Mouse (Mus musculus): ENCODE results near the gene Mlh3. TPM values are rescaled to one million over a fixed set of nuclear protein-coding genes. Genes with fewer than 3 reads are reported as not detected.

The Mlh3 gene
- 9.8 and 10.5 TPM in 2 replicates for polyA plus RNA-seq (2016; fragmentation: Nextera tagmentation; extraction: Ambion mirVana)

GRCm38 (mm10) chr12:85270319-85270718 is at the start of gene Mlh3:
Gene Mlh3, minus strand, starts transcription at chr12:85270599.
- peaks cover 4% of the 10 kb centered on the region; the same call in 1 of the 2 replicates for H3K4me1 ChIP-seq
- H3K9me3 ChIP-seq: no peaks in the 10 kb centered on the region
- H3K4me2 ChIP-seq (replicated peaks): peak within 1 kb of the TSS; percentile 54
- H3K9ac ChIP-seq (replicated peaks): peak within 1 kb of the TSS; percentile 68
- WGBS: 1% methylated on average over 35 of the region's 35 CpGs
- H3K4me3 ChIP-seq: peak within 1 kb of the TSS; percentile 60
- H3K36me3 ChIP-seq: no peaks in the 10 kb centered on the region
- H3K27me3 ChIP-seq: no peaks in the 10 kb centered on the region
- peak within 1 kb of the TSS; percentile 85 for H3K27ac ChIP-seq (replicated peaks)
- peak; percentile 95 for ATAC-seq (ENCODE audit: low FRiP score, low read depth)

DNA sequence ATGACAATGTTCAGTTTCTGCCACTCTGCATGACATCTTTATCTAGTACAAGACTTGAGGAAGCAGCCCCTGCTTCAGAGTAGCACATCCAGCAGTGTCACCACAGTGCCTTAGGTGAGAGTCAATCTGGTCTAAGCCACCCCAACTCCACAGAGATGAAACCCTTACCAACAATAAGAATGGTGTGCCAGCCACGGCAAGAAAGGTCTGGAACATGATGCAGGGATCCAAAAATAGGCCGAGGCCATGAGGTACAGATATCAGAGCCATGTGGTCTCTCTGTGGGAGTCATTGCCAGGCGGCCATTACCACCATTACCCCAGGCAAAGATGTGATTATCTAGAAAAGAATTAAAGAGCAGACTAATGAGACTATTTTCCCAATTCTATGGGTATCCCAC is 38.3 kb upstream of the Mlh3 start:
- Histone ChIP-seq H3K27me3 (no peaks in the 10 kb centered on the region), H3K36me3 (peaks cover 94% of the 10 kb centered on the region), H3K27ac (replicated peaks) (no peak overlapping the region), H3K9ac (replicated peaks) (no peak overlapping the region), H3K4me2 (replicated peaks) (no peak overlapping the region), H3K4me1 (no peaks in the 10 kb centered on the region), H3K9me3 (no peaks in the 10 kb centered on the region), H3K4me3 (no peak overlapping the region)
- ATAC-seq (ENCODE audit: low FRiP score, low read depth): no peak
- WGBS: 75% methylated on average over 3 of the region's 3 CpGs

DNA sequence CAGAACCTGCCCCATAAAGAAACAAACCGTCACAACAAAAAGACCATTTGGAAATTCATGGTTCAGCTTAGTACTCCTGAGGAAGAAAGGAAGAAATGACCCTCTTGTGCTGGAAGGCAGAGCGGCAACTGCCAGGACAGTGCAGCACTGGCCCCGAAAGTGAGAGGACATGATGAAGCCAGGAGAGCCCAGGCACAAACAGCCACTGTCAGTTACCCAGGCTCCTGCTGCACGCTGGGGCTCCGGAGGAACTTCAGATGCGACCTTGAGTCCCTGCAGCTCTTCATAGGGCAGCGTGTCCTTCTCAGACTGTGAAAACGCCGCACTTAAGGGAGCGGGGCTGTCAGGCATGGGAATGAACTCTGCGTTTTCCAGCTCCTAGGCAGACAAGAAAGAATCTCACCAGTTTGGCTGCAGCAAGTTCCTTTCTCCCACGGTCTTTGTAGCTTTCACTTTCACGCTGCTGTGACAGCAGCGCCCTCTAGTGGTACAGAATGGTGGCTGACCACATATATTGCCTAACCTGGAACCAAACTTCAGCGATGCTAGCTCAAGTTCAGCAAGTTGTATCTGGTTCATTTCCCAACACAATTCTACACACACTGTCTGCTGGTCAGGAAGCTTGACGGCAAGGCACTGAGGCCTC is 35.0 kb upstream of the Mlh3 start:
- no peaks in the 10 kb centered on the region for H3K9me3 ChIP-seq
- H3K36me3 ChIP-seq: peaks cover 94% of the 10 kb centered on the region
- no peak overlapping the region for H3K27ac ChIP-seq (replicated peaks)
- ATAC-seq (ENCODE audit: low FRiP score, low read depth): 0 out of 2 replicates have a peak, but pooled peaks have one; percentile 16
- H3K4me2 ChIP-seq (replicated peaks): no peak overlapping the region
- no peaks in the 10 kb centered on the region for H3K4me1 ChIP-seq
- H3K27me3 ChIP-seq: no peaks in the 10 kb centered on the region
- 53% methylated on average over 16 of the region's 16 CpGs for WGBS
- no peak overlapping the region for H3K4me3 ChIP-seq
- H3K9ac ChIP-seq (replicated peaks): no peak overlapping the region

- Histone ChIP-seq H3K9ac (replicated peaks) (no peak overlapping the region), H3K4me3 (no peak overlapping the region), H3K4me1 (no peaks in the 10 kb centered on the region), H3K27ac (replicated peaks) (no peak overlapping the region), H3K9me3 (no peaks in the 10 kb centered on the region), H3K36me3 (peaks cover 95% of the 10 kb centered on the region), H3K27me3 (no peaks in the 10 kb centered on the region), H3K4me2 (replicated peaks) (no peak overlapping the region)
- ATAC-seq (ENCODE audit: low FRiP score, low read depth): no peak
- 85% methylated on average over 4 of the region's 4 CpGs for WGBS
These were observed 34.3 kb upstream of the Mlh3 start for GRCm38 (mm10) chr12:85304725-85305124.

GRCm38 (mm10) chr12:85303256-85303655 is 32.9 kb upstream of the Mlh3 start:
- no peak overlapping the region for H3K4me3 ChIP-seq
- no peaks in the 10 kb centered on the region for H3K9me3 ChIP-seq
- H3K9ac ChIP-seq (replicated peaks): no peak overlapping the region
- H3K36me3 ChIP-seq: peaks cover 88% of the 10 kb centered on the region
- no peak overlapping the region for H3K4me2 ChIP-seq (replicated peaks)
- H3K27ac ChIP-seq (replicated peaks): no peak overlapping the region
- 81% methylated on average over 2 of the region's 2 CpGs for WGBS
- no peaks in the 10 kb centered on the region for H3K4me1 ChIP-seq
- ATAC-seq (ENCODE audit: low FRiP score, low read depth): no peak
- H3K27me3 ChIP-seq: no peaks in the 10 kb centered on the region

DNA sequence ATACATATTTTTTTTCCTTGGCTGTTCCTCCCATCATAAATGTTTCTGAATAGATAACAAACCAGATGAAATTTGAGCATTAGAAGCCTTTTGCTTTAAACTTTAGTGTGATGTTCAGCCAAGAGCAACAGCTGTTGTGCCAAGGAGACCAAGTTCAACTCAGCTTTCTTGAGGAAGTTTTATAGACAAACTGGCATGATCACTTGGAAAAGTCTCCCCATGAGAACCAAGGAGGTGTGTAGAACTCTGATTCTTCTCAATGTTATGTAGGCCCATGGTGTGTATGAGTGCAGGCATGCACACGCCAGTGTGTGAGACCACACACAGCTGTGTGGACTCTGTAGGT is 28.4 kb upstream of the Mlh3 start:
- Histone ChIP-seq H3K4me2 (replicated peaks) (no peak overlapping the region), H3K4me1 (no peaks in the 10 kb centered on the region), H3K9me3 (peaks cover 13% of the 10 kb centered on the region), H3K9ac (replicated peaks) (no peak overlapping the region), H3K27me3 (no peaks in the 10 kb centered on the region), H3K27ac (replicated peaks) (no peak overlapping the region), H3K36me3 (peaks cover 51% of the 10 kb centered on the region), H3K4me3 (no peak overlapping the region)
- 94% methylated on average over 1 of the region's 1 CpGs for WGBS
- ATAC-seq (ENCODE audit: low FRiP score, low read depth): no peak

DNA sequence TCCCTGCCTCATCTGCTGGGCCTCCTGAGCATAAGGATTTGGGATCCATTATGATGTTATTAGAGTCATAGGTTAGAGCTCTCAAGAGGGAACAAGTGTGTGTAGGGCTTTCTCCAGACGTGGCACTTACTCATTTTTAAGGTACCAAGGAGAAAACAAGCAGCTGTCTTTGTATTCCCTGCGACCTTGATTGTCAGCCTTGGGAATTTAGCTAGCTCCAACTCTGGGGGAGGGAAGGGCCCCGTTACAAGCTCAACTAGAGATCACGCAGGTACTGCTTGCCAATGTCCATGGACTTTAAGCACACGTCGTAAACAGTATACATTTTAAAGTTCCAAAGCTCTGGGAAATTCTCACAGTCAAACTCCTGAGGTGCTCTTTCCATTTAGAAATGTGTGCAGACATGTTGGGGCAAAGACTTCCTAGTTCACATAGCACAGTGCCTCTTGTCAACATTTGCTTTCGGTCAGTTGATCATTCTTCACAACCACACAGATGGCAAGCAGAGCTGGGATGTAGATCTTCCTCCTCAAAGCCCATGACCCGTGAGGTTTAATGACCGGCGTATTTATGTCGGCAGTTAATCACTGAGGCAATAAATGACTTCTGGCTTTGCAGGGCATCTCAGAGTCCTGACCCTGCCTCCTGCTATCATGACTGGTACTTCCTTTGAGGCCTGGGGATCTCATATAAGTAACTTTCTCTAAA is 27.9 kb upstream of the Mlh3 start:
- Histone ChIP-seq H3K9ac (replicated peaks) (no peak overlapping the region), H3K27me3 (no peaks in the 10 kb centered on the region), H3K9me3 (peaks cover 13% of the 10 kb centered on the region), H3K4me3 (no peak overlapping the region), H3K36me3 (peaks cover 46% of the 10 kb centered on the region), H3K4me2 (replicated peaks) (no peak overlapping the region), H3K4me1 (no peaks in the 10 kb centered on the region), H3K27ac (replicated peaks) (no peak overlapping the region)
- 90% methylated on average over 11 of the region's 11 CpGs for WGBS
- ATAC-seq (ENCODE audit: low FRiP score, low read depth): no peak

- no peak overlapping the region for H3K9ac ChIP-seq (replicated peaks)
- no peaks in the 10 kb centered on the region for H3K4me1 ChIP-seq
- no peak overlapping the region for H3K27ac ChIP-seq (replicated peaks)
- 78% methylated on average over 10 of the region's 10 CpGs for whole genome bisulfite sequencing
- no peak for ATAC-seq (ENCODE audit: low FRiP score, low read depth)
- peaks cover 39% of the 10 kb centered on the region for H3K36me3 ChIP-seq
- H3K9me3 ChIP-seq: peaks cover 13% of the 10 kb centered on the region
- no peaks in the 10 kb centered on the region for H3K27me3 ChIP-seq
- no peak overlapping the region for H3K4me3 ChIP-seq
- H3K4me2 ChIP-seq (replicated peaks): no peak overlapping the region
These were observed 27.1 kb upstream of the Mlh3 start for GRCm38 (mm10) chr12:85297345-85297997.

DNA sequence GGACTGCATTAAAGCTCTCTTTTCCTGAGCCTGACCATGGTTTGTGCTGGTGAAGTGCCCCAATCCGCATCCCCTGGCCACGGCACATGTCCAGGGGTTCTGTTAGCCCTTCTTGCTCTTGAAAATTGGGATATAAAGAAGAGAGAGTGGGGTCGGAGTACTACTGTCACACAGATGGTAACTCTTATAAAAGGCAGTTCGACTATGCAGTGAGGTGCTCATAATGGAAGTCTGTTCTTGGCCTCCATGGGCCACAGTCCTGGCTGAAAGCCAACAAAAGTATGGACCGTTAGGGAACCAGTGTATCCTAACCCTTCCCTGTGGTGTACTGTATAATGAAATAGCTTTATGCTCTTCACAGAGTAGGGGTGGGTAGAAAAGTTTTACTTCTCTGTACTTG is 26.5 kb upstream of the Mlh3 start:
- Histone ChIP-seq H3K27ac (replicated peaks) (no peak overlapping the region), H3K36me3 (peaks cover 34% of the 10 kb centered on the region), H3K4me2 (replicated peaks) (no peak overlapping the region), H3K9me3 (peaks cover 13% of the 10 kb centered on the region), H3K4me3 (no peak overlapping the region), H3K27me3 (no peaks in the 10 kb centered on the region), H3K4me1 (no peaks in the 10 kb centered on the region), H3K9ac (replicated peaks) (no peak overlapping the region)
- ATAC-seq (ENCODE audit: low FRiP score, low read depth): no peak
- 89% methylated on average over 5 of the region's 5 CpGs for WGBS

- Histone ChIP-seq H3K4me3 (no peak overlapping the region), H3K9me3 (peaks cover 13% of the 10 kb centered on the region), H3K9ac (replicated peaks) (no peak overlapping the region), H3K36me3 (peaks cover 20% of the 10 kb centered on the region), H3K27ac (replicated peaks) (no peak overlapping the region), H3K4me2 (replicated peaks) (no peak overlapping the region), H3K27me3 (no peaks in the 10 kb centered on the region), H3K4me1 (no peaks in the 10 kb centered on the region)
- ATAC-seq (ENCODE audit: low FRiP score, low read depth): no peak
- 81% methylated on average over 2 of the region's 2 CpGs for WGBS
These were observed 25.1 kb upstream of the Mlh3 start for GRCm38 (mm10) chr12:85295506-85295905.

DNA sequence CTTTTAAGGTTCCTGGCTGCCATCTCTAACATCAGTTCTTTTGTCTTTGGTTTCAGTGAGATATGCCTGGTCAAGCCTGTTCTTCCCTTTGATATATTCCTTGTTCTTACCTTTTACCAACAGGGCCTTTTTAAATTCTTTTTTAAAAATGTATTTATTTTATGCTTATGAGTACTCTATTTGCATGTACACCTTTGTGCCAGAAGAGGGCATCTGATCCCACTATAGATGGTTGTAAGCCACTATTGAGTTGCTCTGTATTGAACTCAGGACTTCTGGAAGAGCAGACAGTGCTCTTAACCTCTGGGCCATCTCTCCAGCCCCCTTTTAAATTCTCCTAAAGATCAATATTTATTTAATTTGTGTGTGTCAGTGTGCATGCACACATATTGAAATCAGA is 22.5 kb upstream of the Mlh3 start:
- H3K27me3 ChIP-seq: peaks cover 8% of the 10 kb centered on the region; the same call in 1 of the 2 replicates
- H3K4me2 ChIP-seq (replicated peaks): no peak overlapping the region
- ATAC-seq (ENCODE audit: low FRiP score, low read depth): no peak
- H3K27ac ChIP-seq (replicated peaks): no peak overlapping the region
- no peak overlapping the region for H3K9ac ChIP-seq (replicated peaks)
- H3K4me3 ChIP-seq: no peak overlapping the region
- peaks cover 9% of the 10 kb centered on the region; the same call in 1 of the 2 replicates for H3K4me1 ChIP-seq
- peaks cover under 1% of the 10 kb centered on the region; the same call in 1 of the 2 replicates for H3K36me3 ChIP-seq
- H3K9me3 ChIP-seq: peaks cover 13% of the 10 kb centered on the region

GRCm38 (mm10) chr12:85292288-85292687 is 21.9 kb upstream of the Mlh3 start:
- Histone ChIP-seq H3K27me3 (peaks cover 8% of the 10 kb centered on the region; the same call in 1 of the 2 replicates), H3K4me1 (peaks cover 9% of the 10 kb centered on the region; the same call in 1 of the 2 replicates), H3K9ac (replicated peaks) (no peak overlapping the region), H3K27ac (replicated peaks) (no peak overlapping the region), H3K4me2 (replicated peaks) (no peak overlapping the region), H3K4me3 (no peak overlapping the region), H3K36me3 (no peaks in the 10 kb centered on the region), H3K9me3 (peaks cover 13% of the 10 kb centered on the region)
- 81% methylated on average over 6 of the region's 6 CpGs for WGBS
- no peak for ATAC-seq (ENCODE audit: low FRiP score, low read depth)
